Mouse (Mus musculus) lung, postnatal 10 days (tissue): ENCODE data around the gene Pts.

ENCODE experiments used
- DNase-seq: peaks from one replicate; pipeline ENCODE4 v3.0.0; 2021

Pts gene

GRCm38 (mm10) chr9:50530890-50531289 lies 2.4 kb upstream of the Pts start:
- DNase-seq, result peak; percentile 41

DNA sequence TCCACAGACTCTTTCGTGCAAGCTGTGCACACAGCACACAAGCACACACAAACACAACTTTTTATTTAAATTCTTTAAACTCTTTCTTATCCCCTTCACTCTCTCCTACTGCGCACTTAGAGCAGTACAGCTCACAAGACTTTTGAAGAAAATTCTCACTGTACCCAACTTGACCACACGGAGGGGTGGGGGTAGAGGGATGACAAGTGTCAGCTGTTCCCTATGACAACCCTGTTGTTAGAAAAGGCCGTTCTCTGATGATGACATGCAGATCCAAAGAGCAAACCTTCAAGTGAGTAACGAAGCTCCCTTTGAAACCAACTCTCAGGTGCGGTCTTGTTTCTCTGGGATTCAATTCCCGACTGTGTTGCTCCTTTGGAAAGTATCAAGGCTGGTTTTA lies 664 bp downstream of the Pts start:
- peak; percentile 40 for DNase-seq

DNA sequence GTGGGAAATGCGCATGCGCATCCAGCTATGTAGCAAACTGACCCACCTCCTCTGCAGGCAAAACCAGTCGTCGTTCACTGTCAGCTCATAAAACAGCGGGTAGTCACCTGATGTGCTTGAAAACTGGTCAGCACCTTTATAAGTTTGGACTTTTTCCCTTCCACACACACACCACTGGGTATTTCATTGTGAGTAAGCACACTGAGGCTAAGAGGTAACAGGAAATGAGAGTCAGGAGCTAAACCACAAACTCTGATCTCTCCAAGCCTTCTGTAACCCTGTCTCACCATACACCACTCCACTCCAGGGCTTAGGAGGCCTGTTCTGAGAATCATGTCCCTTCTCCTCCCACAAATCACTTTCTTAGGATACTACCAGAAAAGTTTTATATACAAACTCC lies 2.9 kb downstream of the Pts start:
- DNase-seq, result no peak

DNA sequence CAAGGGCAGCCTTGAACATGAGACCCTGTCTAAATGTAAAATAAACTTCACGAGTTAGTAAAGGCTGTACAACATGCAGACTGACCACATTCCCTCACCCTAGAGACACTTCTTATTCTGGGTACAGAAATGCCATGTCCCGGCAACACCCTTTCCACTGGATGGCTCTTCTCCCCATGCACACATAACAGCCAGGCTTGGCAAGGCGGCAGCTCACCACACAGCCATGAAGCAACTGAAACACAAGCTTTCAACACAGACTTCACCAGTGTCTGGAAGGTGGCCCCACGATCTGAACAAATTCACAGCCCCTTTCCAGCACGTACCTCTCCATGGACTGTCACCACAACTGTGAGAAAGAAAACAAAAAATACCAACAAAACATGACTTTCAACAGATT lies 3.6 kb downstream of the Pts start:
- DNase-seq, result no peak

DNA sequence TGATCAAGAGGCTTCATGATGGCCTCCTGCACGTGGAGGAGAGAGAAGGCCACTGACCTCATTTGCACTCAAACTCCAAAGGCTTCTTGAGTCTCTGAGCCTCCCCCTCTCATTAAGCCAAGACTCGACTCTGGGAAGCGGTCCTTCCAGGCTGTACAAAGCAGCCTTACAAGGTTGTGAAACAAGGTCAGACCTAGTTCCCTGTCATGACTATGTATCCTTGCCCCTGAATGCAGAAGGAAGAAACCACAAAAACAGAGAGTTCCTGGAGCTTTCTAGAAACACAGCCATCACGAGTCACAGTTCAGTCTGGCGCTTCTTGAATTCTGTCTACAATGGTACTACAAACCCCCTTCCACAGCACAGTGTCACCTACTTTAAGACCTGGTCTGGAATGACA lies 6.0 kb downstream of the Pts start:
- no peak for DNase-seq

- no peak for DNase-seq
Measured at GRCm38 (mm10) chr9:50521562-50521961, 7.0 kb downstream of the Pts start.

- DNase-seq, result no peak
Measured at GRCm38 (mm10) chr9:50520748-50521147, 7.8 kb downstream of the Pts start.

DNA sequence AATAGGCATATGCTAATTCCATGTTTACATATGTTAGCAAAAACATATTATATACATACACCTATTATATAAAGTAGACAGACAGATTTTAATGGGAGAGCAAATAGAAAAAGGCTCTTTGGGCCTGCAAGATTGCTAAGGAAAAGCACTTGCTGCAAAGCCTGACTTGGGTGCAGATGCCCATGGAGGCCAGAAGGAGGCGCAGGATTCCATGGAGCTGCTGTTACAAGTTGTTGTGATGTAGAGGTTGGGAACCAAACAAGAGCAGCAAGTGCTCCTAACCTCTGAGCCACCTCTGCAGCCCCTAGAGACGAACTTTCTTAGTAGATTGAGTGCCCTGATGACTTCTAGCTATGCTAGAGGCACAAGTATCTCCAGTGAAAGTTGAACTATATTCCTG lies 9.7 kb downstream of the Pts start:
- DNase-seq, result peak; percentile 18

DNA sequence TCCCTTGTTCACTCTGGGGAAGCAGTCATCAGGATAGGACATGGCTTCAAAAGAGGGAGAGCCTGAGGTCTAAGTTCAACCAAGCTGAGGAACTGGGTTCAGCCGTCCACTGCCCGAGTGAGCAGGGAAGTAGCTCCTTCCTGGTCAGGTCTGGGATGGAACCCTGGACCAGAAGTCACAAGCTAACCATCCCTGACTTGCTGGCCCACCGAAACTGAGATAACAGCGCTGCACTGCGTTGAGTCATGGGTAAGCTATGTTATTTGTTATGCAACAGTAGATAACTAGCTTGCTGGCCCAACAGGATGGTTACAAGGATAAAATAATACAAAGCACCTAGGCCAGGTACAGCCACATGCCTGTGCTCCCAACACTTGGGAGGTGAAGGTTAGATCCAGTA lies 13.1 kb downstream of the Pts start:
- DNase-seq, result no peak

GRCm38 (mm10) chr9:50507570-50507969 lies 21.0 kb downstream of the Pts start:
- no peak for DNase-seq

DNA sequence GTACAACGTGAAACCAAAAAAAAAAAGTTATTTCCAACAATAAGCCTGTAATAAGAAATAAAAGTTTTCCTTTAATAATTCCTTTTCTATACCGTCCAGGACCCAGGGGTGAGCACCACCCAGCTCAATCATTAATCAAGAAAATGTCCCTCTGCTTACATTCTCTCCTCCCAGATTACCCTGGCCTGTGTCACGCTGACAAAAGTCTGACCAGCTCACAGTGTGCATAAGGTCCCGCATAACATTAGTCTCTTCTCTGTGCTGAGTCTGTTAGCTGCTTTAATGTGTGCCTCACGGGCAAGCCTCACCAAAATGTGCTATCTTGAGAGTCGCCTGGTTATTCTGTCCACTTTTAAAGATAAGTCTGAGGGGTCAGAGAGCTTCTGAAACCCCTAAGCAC lies 23.1 kb downstream of the Pts start:
- no peak for DNase-seq

DNA sequence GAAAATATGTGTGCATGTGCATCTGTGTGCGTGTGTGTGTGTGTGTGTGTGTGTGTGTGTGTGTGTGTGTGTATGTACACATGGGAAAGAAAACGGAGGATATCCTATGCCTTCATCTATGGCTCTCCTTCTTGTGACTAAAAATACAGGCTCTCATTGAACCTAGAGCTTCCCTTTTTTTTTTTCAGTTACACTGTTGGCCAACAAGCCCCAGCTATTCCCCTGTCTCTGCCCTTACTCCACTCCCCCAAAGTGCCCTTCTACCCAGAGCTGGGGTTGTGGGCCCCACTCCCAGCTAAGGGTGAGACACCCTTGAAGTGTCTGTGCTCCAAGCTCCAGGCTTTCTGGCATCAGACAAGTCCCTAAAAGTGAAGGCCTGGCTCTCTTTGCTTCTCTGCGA lies 25.6 kb downstream of the Pts start:
- DNase-seq, result no peak

GRCm38 (mm10) chr9:50500974-50501501 lies 27.5 kb downstream of the Pts start:
- peak; percentile 52 for DNase-seq

- DNase-seq, result no peak
Measured at GRCm38 (mm10) chr9:50500467-50500973, 28.0 kb downstream of the Pts start.

- DNase-seq, result no peak
Measured at GRCm38 (mm10) chr9:50499781-50500180, 28.7 kb downstream of the Pts start.

- no peak for DNase-seq
Measured at GRCm38 (mm10) chr9:50498815-50499214, 29.7 kb downstream of the Pts start.

DNA sequence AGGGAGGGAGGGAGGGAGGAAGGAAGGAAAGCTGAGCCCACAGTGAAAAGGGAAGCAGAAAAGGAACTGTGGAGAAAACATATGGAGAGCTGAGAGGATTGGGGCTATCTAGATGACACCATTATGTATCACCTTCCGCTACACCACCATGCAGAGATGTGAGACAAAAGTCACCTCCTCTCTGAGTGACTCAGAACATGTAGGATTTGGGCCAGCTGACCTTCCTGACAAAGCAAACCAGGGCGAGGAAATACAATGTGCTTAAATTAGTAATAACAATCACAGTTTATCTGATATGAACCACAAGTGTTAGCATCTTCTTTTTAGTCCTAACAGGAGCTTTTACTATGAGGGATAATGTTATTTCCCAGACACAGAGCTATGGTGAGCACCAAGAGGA lies 31.0 kb downstream of the Pts start:
- DNase-seq, result no peak

DNA sequence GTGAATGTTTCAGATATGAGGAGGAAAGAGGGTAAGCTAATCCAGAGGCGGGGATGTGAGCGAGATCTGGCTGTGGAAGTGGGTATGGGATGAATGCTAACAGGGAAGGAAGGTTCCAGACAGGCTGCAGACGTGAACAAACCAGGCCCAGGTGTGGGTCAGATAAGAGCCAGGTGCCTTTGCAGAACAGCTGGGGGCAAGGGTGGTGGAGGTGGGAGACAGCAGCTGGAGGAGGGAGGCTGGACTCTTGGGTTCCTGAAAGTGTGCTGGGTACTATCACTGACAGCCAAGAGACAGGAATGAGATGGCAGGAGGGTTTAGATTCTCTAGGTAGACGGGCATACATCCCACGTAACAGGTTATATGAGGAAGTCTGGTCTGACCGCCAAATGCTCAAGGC lies 31.4 kb downstream of the Pts start:
- DNase-seq, result no peak

GRCm38 (mm10) chr9:50496546-50496945 lies 32.0 kb downstream of the Pts start:
- no peak for DNase-seq

DNA sequence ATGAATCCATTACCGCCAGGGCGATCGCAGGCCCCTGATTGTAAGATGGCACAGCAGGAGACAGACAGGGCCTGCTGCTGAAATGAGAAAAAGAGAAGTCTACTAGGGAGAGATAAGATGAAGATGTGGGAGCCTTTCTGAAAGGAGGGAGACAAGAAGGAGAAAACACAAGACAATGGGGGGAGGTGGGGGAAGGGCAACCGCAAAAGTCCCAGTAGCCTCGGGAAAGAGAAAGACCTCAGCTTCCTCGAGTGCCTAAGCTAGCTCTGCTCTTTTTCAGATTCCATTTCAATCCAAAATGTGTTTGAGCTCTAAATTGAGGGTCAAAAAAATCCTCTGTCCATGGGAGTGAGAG lies 32.4 kb downstream of the Pts start:
- DNase-seq, result no peak

- DNase-seq, result no peak
Measured at GRCm38 (mm10) chr9:50495405-50496150, 32.9 kb downstream of the Pts start.

GRCm38 (mm10) chr9:50494311-50494710 lies 34.2 kb downstream of the Pts start, which contains the start of gene Plet1:
Gene Plet1 (plus strand): TSS chr9:50494525.
- DNase-seq, result no peak

DNA sequence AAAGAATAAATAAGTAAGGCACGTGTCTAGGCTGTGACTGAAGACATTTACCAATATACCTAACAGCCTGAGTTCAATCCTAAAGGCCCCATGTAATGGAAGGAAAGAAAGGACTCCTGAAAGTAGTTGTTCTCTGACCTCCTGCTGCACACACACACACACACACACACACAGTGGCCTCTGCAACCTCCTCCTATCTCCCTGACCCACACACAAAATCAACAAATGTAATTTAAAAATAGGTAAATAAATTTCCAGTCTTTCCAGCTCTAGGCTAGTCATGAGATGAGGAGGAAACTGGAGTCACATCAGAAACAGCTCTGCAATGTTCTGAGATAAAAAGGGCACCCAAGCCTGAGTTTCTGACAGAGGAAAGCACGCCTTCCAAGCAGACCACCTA lies 34.7 kb downstream of the Pts start:
- no peak for DNase-seq

GRCm38 (mm10) chr9:50491531-50492045 lies 36.9 kb downstream of the Pts start:
- no peak for DNase-seq

- no peak for DNase-seq
Measured at GRCm38 (mm10) chr9:50490836-50491235, 37.7 kb downstream of the Pts start.
